Mouse (Mus musculus) embryo, embryonic 11 days (tissue): ENCODE data around the gene Pim2.
A peak's percentile ranks its signal among the peaks of the same experiment; 100 is the strongest.

Experiments used
- DNase-seq: peaks from one replicate; pipeline ENCODE4 v3.0.0-alpha.2; 2015

The Pim2 gene

DNA sequence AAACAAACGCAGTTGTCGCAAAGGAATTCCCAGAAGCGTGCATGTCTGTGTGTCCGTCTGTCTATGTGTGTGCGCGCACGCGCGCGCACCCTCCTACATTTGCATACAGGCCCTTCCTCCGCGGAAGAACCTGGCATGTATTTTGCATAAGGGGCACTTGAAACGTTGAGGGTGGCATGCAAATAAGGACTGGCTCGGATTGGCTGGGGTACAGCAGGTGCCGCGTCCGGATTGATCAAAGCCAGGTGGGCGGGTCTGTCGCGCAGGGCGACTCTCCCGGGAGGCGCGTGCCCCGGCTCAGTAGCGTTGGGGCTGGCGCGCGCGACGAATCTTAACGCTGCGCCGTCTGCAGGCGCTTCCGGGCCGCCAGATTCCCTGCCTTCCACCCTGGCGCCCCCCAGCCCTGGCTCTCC, at the start of gene Pim2:
TSS of gene Pim2 (plus strand) at position 256 of the 413 bp plus-strand sequence.
- peak; percentile 88 for DNase-seq

DNA sequence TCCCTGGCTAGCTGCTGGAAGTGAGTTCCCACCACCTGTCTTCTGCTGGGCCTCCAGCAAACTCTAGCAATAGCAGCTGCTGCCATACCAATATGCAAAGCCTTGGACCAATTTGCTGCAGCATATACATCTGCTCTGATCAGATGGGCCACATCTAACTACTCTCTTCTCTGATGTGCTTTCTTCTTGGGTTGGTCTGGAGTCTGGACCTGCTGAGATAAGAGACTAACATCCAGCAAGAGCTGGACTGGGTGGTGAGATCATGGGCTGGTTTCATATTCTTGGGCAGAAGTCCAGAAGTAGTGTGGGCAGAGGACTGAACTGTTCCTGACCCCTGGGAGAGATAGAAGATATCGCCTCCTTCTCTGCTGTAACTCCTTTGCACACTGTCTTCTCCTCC, 40.9 kb upstream of the Pim2 start:
- DNase-seq = no peak

DNA sequence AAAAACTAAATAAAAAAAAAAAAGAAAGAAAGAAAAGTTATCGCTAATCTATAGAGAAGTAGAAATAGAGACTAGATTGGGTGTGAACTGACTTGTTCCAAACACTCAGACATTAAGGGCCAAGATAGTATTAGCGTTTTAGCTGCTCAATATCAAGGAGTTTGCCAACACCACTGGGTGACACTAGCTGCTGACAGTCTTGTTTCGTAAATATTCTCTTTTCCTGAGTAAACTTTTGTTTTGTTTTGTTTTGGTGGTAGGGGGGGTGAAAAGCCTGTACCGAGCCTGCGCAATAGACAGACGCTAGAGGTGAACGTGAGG, 37.3 kb upstream of the Pim2 start:
- no peak for DNase-seq

DNA sequence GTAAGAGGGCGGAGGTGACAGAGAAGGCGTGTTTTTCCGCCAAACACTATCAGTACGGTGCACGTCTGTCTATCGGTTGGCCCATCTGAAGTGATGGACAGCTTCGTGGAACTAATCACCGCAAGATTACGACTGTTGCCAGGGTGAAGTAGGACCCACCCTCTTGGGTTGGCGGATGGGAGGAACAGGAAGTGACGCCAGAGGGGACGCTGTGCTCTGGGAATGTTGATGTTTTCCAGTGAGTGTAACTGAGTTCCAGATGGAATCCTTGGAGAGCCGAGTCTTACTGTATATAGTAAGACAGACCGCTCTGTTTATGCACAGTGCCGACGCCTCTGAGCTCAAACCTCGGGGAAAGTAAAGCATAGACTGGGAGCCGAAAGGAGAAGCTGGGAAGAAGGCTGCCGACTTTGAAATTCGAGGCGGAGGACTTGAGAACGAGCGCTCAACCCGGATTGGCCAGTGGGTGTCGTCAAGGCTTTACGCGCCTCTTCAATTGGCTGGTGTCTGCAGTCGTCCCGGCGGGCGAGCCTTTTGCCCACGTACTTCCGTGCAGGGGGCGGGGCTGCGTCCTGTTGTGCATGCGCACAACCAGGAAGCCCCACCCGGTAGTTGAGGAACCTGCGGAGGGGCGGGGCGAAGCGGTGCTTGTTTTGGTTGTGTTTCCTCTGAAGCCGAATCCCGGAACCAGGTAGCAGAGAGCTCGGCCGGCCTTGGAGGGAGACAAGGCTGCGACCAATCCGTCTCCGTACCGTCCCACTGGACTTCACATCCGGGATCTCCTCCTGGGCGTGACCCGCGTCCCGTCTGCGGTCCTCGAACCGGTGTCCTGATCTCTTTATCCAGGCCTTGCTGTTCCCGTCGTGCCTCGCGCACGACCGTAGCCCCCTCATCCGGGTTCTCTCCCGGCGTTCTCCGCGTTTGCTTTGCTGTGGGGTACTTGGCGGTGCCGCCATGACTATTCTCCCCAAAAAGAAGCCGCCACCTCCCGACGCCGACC, 36.6 kb upstream of the Pim2 start, which contains the start of gene Otud5:
TSS of gene Otud5 (plus strand) at position 202 of the 1,000 bp plus-strand sequence.
- DNase-seq = peak; percentile 95

DNA sequence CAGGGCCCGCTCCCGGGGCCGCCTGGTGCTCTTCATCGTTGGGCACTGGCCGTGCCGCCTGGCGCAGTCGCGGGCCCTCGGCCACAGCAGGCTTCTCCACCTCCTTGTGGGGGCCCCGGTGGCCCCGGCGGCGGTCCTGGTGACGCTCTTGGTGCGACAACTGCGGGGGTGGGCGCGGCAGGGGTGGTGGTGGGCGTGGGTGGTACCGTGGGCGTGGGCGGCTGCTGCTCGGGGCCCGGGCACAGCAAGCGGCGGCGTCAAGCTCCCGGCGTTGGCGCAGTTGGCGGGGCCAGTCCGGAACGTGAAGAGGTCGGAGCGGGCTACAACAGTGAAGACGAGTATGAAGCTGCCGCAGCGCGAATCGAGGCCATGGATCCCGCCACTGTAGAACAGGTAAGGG, 35.7 kb upstream of the Pim2 start:
- DNase-seq = no peak

DNA sequence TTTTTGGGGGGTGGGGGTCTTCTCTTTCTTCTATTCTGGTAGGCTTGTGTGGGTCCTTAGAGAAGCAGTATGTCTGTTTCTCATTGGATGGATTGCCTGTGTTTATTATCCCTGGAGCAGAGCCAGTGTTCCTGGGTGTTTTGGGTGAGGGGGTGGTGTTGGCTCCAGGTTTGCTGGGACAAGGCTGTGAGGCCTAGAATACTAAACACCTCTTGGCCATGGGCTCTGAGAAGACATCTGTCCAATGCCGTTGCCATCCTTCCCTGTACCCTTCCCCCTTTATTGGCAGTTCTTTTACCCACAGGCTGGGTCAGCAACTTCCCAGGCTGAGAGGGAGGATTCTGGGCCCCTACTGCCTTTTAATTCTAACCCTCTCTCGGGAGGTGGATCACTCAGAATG, 30.2 kb upstream of the Pim2 start:
- DNase-seq = no peak

- no peak for DNase-seq
Observed at GRCm38 (mm10) chrX:7854578-7854977, 23.5 kb upstream of the Pim2 start.

DNA sequence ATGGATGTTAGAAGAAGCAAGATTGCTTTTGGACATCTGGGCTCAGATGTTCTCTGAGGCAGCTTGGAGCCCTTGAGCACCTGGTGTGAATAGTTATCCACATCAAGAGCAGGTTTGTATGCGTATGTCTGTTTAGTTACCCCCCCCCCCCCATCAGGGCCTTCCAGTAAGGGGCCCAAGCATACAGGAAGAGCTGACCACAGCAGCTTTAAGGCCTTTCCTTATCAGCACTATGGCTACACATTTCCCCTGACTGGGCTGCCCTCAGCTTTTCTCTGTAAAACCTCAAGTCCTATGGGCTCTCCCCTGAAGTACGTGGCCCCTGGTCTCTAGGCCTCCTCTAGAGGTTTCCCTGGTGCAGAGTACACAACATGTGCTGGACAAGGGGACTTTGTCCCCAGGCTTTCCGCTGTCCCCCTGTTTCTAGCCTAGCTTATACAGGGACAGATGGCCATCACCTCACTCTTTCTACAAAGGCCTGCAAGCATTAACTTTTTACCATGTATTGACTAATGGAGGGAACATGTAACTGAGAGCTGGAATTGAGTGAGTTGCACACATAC, 18.8 kb upstream of the Pim2 start:
- DNase-seq = no peak

GRCm38 (mm10) chrX:7863181-7863580, 14.9 kb upstream of the Pim2 start:
- DNase-seq = no peak

DNA sequence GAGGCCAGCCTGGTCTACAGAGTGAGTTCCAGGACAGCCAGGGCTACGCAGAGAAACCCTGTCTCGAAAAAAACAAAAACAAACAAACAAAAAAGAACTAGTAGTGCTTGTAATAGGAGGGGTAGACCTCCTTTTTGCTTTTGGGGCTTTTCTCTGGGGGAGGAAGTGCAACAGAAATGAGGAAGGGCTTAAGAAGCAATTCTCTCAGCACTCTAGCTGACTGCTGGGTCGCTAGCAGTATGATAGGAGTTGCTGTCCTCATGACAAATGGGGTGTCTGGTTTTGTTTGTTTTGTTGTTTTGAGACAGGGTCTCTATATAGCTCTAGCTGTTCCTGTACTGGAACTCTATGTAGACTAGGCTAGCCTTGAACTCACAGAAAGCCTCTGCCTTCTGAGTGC, 13.5 kb upstream of the Pim2 start:
- DNase-seq = no peak

GRCm38 (mm10) chrX:7865343-7865742, 12.7 kb upstream of the Pim2 start:
- no peak for DNase-seq

GRCm38 (mm10) chrX:7865786-7866185, 12.3 kb upstream of the Pim2 start:
- DNase-seq = no peak

DNA sequence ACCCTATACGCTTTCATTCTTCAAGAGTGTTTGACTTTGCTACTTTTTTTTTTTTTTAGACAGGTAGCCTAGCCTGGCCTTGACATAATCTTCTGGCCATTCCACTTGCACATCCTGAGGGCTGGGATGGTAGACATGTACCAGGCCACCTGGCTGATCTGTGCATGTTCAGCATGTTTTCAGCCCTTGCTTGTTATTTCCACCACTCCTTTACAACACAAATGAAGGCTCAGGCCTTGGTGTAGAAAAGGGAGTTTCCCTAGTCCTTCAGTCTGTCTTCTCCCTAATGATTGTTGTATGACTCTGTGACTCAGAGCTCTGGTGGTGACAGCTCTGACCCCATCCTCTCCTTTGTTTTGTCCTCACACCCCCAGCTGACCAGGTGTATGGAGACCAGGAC, 10.9 kb upstream of the Pim2 start:
- DNase-seq = no peak

DNA sequence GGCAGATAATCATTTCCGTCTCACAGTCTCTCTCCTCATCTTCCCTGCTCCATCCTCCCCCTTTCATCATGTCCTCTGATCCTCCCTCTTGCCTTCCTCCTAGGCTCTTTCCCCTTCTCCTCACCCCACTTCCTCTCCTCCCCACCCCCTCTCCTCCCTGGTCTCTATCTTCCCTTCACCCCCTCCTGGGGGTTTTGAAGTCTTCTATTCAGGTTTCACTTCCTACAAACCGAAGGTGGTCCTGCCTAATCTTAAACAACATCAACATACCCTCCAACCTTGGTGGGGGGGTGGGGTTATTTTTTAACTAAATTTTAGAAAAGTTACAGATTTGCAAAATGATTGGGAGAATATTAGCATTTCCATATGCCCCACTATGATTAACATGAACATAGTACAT, 9.6 kb upstream of the Pim2 start:
- DNase-seq = no peak

GRCm38 (mm10) chrX:7869826-7870225, 8.2 kb upstream of the Pim2 start:
- no peak for DNase-seq

DNA sequence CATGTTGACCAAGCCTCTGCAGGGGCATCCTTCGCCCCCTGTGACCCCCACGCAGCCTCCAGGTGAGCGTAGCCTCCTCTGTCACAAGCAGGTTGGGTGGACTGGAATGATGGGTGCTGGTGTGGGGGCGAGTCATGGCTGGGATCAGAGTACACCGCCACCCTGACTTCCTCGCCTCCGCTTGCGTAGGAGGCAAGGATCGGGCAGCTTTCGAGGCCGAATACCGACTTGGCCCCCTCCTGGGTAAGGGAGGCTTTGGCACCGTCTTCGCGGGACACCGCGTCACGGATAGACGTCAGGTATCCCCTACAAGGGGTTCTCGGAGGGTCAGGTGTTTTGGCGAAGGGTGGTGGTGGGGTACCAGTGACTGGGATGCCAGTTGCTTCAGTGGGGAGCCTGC, 433 bp downstream of the Pim2 start:
- DNase-seq = peak; percentile 5

DNA sequence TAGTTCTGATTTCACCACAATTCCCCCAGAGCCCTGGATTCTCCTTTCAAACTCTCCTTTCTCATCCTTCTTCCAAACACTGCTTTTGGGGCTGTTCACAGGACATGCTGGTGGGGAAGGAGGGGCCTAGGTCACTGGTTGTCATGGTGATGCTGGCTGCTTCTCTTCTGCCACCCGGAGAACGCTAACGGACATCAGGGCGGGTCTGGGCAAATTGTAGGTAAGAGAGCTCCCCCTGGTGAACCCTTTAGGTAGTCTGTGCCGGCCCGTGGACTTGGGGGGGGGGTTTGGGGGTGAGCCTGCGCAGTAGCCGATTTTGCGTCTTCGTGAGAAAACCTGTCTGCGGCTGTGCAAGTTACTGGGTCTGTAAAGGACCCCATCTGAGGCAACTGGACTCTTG, 1.8 kb downstream of the Pim2 start:
- peak; percentile 81 for DNase-seq

GRCm38 (mm10) chrX:7883841-7884567, 5.9 kb downstream of the Pim2 start, which contains the start of gene Slc35a2:
Gene Slc35a2 (plus strand): TSS chrX:7884028.
- peak; percentile 88 for DNase-seq

DNA sequence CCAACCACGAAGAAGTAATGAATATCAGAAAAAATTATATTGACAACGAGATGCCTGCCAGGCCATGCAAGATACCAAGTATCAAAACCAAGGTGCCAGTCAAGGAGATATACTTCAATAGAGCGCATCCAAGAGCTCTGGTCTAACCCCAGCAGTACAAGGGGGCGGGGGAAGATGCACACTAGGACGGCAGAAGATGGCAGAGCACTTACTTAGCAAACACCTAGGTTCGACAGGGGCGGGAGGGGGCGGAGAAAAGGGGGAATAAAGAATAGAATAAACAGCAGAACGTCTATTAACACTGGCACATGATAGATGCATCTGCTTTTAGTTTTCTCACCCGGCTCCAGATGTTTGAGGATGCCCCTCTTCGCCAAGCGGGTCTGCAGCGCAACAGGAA, 20.1 kb downstream of the Pim2 start:
- DNase-seq = no peak

DNA sequence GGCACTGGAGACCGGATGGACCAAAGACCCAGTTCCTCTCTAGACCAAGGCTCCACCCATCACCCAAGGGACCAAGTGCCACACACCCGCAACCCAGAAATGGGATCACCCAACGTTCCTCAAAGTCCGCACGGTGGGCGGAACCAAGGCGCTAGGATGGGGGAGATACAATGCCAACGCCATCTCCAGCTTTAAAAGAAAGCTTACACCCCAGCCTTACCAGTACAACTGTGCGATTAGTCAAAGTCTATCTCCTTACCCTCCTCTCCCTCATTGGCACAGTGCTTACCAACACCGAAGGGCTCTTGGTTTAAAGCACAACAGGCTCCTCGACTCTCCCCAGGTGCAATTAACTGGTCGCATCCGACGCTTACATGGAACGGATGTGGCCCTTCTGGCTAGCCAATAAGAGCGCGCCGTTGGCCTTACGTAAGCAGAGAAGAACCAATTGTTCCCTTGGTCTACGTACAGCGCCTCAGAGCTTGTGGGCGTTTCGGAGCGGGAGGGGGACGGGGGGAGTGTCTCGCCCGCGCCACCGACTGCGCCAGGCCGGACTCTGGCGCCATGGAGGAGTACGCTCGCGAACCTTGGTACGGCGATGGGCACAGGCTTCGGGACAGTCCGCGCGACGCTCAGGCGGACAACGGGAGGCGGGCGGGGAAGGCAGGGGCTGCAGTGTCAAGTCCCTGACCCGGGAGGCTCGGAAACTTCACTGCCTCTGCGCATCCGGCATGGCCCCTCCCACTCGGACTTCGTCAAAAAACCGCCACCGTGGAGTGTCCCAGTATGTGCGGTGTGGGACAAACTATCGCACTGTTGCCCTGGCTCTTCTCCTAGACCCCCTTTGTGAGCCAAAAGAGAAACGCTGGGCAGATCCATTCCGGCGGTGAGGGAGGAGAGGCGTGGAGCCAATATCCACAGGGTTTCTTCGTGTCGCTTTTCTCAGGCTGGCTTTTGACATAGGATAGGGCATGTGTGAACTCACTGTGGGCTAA, 21.1 kb downstream of the Pim2 start, which contains the start of the genes Pqbp1 and Timm17b:
TSS of gene Pqbp1 (minus strand) at position 390 of the 995 bp plus-strand sequence.
TSS of gene Timm17b (plus strand) at position 478 of the 995 bp plus-strand sequence.
- peak; percentile 94 for DNase-seq

- DNase-seq = no peak
Observed at GRCm38 (mm10) chrX:7904441-7904840, 26.4 kb downstream of the Pim2 start.

DNA sequence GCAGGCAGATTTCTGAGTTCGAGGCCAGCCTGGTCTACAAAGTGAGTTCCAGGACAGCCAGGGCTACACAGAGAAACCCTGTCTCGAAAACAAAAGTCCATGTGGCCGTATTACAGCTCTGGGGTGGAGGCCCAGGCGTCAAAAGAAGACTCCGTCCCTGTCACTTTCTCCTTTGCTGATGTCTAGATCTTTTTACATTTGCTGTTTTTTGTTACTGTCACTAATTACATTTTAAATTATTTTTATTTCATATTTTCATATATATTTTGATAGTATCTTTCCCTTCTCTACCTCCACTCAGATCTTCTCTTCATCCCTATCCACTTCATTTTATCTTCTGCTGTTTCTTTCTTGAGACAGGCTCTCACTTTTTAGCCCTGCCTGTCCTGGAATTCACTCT, 29.7 kb downstream of the Pim2 start, which contains the start of gene Gm10491:
TSS of gene Gm10491 (minus strand) at position 101 of the 400 bp plus-strand sequence.
- no peak for DNase-seq
